Mouse (Mus musculus) inflammation-experienced regulatory T-cells, adult 6 months (primary cell): ENCODE data around the gene Ccr1l1. TPM values are rescaled to one million over a fixed set of nuclear protein-coding genes. Genes with fewer than 3 reads are reported as not detected.

ENCODE experiments used
- ATAC-seq: one replicate; pipeline ENCODE4 v1.8.0; 2017
- polyA plus RNA-seq, 3 experiments: library from polyadenylated mRNA; unstranded; fragments of 100-300 nt; shearing (Covaris generic); gene quantifications; one replicate each; pipeline ENCODE4 v1.2.1; 2017

Gene Ccr1l1
- polyA plus RNA-seq, 3 experiments from 2014 or later, result not detected

DNA sequence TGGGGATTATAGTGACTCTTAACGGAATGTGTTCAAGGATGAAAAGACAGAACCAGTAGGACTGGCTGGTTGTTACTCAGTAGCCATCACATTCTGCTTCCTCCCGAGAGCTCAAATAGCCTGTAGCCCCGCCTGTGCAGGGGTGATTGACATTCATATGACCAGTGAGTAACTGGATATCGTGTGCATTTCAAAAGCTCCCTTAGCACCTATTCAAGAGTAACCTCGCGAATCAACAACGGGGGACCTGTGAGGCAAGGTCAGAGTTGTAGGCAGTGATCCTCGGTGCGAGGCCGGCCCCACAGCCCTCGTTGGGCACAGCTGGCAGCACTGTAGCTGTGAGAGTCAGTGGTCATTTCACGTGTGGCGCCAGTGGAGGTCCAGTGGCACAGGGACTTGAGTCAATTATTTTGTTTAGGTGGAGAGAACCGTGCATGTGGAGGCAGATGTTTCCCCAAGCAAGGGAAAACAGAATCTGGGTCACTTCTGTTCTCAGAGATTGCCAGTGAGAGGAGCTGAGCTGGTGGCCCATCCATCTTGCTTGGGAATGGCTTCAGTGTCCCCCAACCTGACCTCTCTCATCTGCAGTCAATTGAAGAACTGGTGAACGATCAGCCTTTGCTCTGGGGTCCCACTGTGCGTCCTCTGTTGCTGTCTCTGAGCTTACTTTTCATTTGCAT, 50.8 kb downstream of the Ccr1l1 start:
- ATAC-seq, result no peak

Other genes starting within 250 kb of the Ccr1l1 start
- gene Cxcr6, start 171.9 kb downstream of the Ccr1l1 start, polyA plus RNA-seq, result 100 to 1,000 TPM; 136 to 568 (median 166) TPM
- 10 to 100 TPM; 24.2 to 49.9 (median 41.1) TPM for gene Fyco1, start 126.5 kb downstream of the Ccr1l1 start, polyA plus RNA-seq
- 1 to 10 TPM in 1 of 3 experiments, under 1 TPM in 2; 0.66 to 2.9 (median 0.69) TPM for gene Xcr1, start 116.4 kb downstream of the Ccr1l1 start, polyA plus RNA-seq
- gene Ccr1, start 9.7 kb downstream of the Ccr1l1 start, polyA plus RNA-seq, result 1 to 10 TPM in 2 of 3 experiments, under 1 TPM in 1; 0.20 to 3.1 (median 1.7) TPM
- 1 to 10 TPM in 2 of 3 experiments, under 1 TPM in 1; 0.28 to 2.0 (median 1.0) TPM for gene Ccr3, start 43.6 kb upstream of the Ccr1l1 start, polyA plus RNA-seq
- 100 to 1,000 TPM in 1 of 3 experiments, 10 to 100 TPM in 2; 22.0 to 215 (median 46.1) TPM for gene Ccr2, start 123.5 kb upstream of the Ccr1l1 start, polyA plus RNA-seq
- gene Ccr5, start 143.1 kb upstream of the Ccr1l1 start, polyA plus RNA-seq, result 100 to 1,000 TPM in 1 of 3 experiments, 1 to 10 TPM in 2; 2.6 to 101 (median 7.8) TPM